Mouse (Mus musculus) liver, embryonic 16.5 days (tissue): ENCODE results near the gene Rnf186. TPM values are rescaled to one million over a fixed set of nuclear protein-coding genes. Genes with fewer than 3 reads are reported as not detected.

Source experiments
- ATAC-seq: fragments of 200-750 bp; cut with Nextera tagmentation; 2 replicates; pipeline ENCODE4 v1.8.0; 2017; ENCODE audit warnings: low read depth, mild to moderate bottlenecking, moderate number of reproducible peaks, moderate library complexity
- H3K27ac ChIP-seq: fragments of 300-500 bp; sonication (generic); 2 replicates; pipeline ENCODE4 v1.5.1; 2014; ENCODE audit warnings: mild to moderate bottlenecking, low read length
- H3K27me3 ChIP-seq: fragments of 300-500 bp; sonication (generic); 2 replicates; pipeline ENCODE4 v1.6.1; 2014; ENCODE audit warnings: low read depth, low read length, mixed read lengths; ENCODE audit not compliant: control insufficient read depth, insufficient read depth
- H3K36me3 ChIP-seq: fragments of 300-500 bp; sonication (generic); 2 replicates; pipeline ENCODE4 v1.6.1; 2014; ENCODE audit warnings: mild to moderate bottlenecking; ENCODE audit not compliant: control insufficient read depth, insufficient read depth
- H3K4me1 ChIP-seq: fragments of 300-500 bp; sonication (generic); 2 replicates; pipeline ENCODE4 v1.6.1; 2014; ENCODE audit warnings: low read depth, low read length, mixed read lengths; ENCODE audit not compliant: control insufficient read depth
- H3K4me2 ChIP-seq: fragments of 300-500 bp; sonication (generic); 2 replicates; pipeline ENCODE4 v1.6.1; 2014; ENCODE audit warnings: low read depth, low read length, mixed read lengths
- H3K4me3 ChIP-seq: fragments of 300-500 bp; sonication (generic); 2 replicates; pipeline ENCODE4 v1.5.1; 2014; ENCODE audit warnings: low read depth, mild to moderate bottlenecking, low read length
- H3K9ac ChIP-seq: fragments of 300-500 bp; sonication (generic); 2 replicates; pipeline ENCODE4 v1.6.1; 2014; ENCODE audit warnings: low read depth, low read length
- H3K9me3 ChIP-seq: fragments of 300-500 bp; sonication (generic); replicated peaks from 2 replicates; pipeline ENCODE4 v1.6.1; 2016; ENCODE audit warnings: low read length; ENCODE audit not compliant: control insufficient read depth
- WGBS: fragments of 180-500 bp; shearing (Covaris S2); extraction: QIAGEN DNeasy Blood & Tissue Kit; methylation state at CpG from one replicate; pipeline ENCODE4 v1.1.7; 2014; ENCODE audit not compliant: insufficient replicate concordance; 5-methylcytosine and 5-hydroxymethylcytosine counted together
- polyA plus RNA-seq: library from polyadenylated mRNA; unstranded; fragments of >200 nt; fragmentation: Nextera tagmentation; extraction: Ambion mirVana; gene quantifications from 2 replicates; pipeline ENCODE4 v1.2.1, GENCODE M21; 2015

Gene Rnf186
- 0.56 and 1.1 TPM in 2 replicates for polyA plus RNA-seq

DNA sequence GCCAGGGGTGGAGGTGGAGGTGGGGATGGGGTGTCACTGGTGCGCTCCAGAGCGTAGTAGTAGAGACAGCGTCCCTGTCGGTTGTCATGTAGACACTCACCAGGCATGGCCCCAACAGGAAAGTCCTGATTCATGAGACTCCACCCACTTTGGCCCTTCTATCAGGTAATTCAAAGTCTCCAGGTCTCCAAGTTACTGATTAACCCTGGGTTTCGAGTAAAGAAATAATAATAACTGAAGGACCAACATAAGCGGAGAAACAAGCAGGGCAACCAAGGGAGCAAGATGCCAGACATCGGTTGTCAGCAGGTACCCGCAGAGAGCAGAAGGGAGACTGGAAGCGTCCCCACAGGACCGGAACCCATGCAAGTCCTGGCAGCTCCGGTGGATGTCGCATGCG is at the start of gene Rnf186:
Gene Rnf186, plus strand, starts transcription at position 247 of the 400 bp plus-strand sequence.
- H3K9ac ChIP-seq, result no peak within 1 kb of the TSS
- H3K36me3 ChIP-seq, result no peaks in the 10 kb centered on the region
- no peaks in the 10 kb centered on the region for H3K27me3 ChIP-seq
- no peak within 1 kb of the TSS for H3K4me3 ChIP-seq
- 76% methylated on average over 13 of the region's 13 CpGs for WGBS
- peak; percentile 58 for ATAC-seq
- no peak within 1 kb of the TSS for H3K27ac ChIP-seq
- H3K4me1 ChIP-seq, result peaks cover 15% of the 10 kb centered on the region
- H3K9me3 ChIP-seq, result no peaks in the 10 kb centered on the region
- H3K4me2 ChIP-seq, result 0 out of 2 replicates have a peak within 1 kb of the TSS, but pooled peaks have one; percentile 16

DNA sequence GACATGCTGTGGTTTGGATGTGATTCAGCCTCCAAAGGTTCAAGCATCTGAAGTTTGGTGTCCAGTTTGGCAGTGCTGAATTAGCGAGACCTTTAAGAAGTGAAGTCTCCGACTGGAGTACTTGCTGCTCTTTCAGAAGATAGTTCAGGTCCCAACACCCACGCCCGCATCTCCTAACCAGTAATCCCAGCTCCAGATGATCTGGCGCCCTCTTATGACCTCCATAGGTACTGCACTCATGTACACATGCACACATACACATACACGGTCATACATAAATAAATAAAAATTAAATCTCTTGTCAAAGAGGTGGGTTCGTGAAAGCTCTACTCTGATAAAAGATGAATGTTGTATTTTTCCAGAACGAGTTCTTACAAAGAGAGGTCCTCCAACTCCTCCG is 49.6 kb upstream of the Rnf186 start:
- H3K4me2 ChIP-seq, result no peak overlapping the region
- WGBS, result 61% methylated on average over 9 of the region's 9 CpGs

DNA sequence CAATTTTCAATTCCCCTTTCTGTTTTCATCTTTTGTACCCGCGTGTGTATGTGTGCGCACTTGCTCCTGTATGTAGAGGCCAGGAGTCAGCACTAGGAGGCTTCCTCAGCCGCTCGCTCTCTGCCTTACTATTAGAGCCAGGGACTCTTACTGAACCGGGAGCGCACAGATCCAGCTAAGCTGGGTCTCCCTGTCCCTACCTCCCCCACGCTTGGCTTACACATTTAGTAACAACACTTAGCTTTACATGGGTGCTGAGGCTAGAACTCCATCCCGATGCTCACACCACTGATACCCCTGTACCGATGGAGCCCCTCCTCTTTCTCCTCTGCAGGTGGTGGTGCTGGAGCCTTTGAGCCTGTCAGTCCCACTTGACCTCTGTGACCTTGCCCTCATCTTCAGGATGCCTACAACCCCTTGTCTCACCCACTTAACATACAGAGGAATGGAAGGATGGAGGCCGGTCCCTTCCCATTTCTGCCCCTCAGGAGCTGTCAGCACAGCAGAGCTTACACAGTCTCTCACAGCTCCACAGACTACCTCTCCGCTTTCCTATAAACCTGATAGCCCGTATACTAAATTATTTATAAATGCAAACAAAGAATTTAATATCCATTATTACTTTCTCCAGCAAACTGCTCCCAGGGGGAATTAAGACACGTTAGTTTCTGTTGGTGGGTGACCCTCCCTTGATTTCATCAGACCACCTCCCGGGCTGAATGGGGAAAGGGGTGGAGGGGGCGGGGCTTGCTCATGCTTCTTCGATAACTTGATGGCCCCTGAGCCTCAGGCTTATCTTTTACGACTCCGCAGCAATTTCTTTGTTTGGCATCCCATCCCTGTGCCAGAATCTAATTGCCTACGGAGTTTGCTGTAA is 45.4 kb upstream of the Rnf186 start:
- no peak overlapping the region for H3K4me2 ChIP-seq
- H3K4me3 ChIP-seq, result no peak overlapping the region
- 39% methylated on average over 20 of the region's 20 CpGs for WGBS
- H3K36me3 ChIP-seq, result no peaks in the 10 kb centered on the region
- no peak overlapping the region for H3K27ac ChIP-seq
- no peak overlapping the region for H3K9ac ChIP-seq
- no peak for ATAC-seq
- no peaks in the 10 kb centered on the region; the same call in 1 of the 2 replicates for H3K4me1 ChIP-seq
- H3K27me3 ChIP-seq, result no peaks in the 10 kb centered on the region
- H3K9me3 ChIP-seq, result no peaks in the 10 kb centered on the region; the same call in 1 of the 2 replicates

More for the DNA sequence above, 49.6 kb upstream of the Rnf186 start:
- H3K27me3 ChIP-seq, result no peaks in the 10 kb centered on the region
- no peak overlapping the region for H3K27ac ChIP-seq
- ATAC-seq, result no peak
- no peaks in the 10 kb centered on the region for H3K36me3 ChIP-seq
- no peak overlapping the region for H3K4me3 ChIP-seq
- no peak overlapping the region for H3K9ac ChIP-seq
- H3K4me1 ChIP-seq, result peaks cover 6% of the 10 kb centered on the region
- H3K9me3 ChIP-seq, result no peaks in the 10 kb centered on the region; the same call in 1 of the 2 replicates

DNA sequence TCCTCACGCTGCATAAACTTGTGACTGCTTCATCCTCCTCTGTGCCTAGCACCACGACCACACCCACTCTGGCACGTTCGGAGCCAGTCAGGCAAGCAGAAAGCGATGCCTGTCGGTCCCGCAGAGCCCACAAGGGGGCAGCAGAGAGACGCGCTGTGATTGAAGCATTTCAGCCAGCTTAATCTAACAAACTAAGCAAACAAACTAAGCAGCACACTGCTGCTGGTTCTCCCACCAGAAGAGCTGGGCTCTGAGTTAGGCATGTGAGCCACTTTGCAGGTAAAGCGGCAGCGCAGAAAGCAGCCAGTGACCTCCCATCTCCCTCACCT is 44.8 kb upstream of the Rnf186 start:
- no peak overlapping the region for H3K4me3 ChIP-seq

DNA sequence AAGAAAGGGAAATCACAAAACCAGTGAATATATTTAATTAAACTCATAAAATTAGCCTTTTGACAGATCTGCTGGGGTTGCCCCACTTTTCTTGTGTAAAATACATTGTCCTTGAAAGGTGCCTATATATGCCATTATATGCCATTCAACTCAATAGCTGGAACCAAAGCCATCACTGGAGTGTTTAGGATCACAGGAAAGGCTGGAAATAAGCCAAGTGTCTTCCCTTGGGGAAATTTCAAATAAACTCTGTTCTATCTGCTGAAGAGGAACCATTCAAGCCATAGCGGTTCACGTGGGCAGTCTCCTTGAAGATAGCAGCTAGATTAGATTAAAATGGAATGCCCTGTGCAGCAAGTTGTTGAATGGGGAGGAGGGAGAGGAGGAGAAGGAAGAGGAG is 41.4 kb upstream of the Rnf186 start:
- Histone ChIP-seq H3K36me3 (no peaks in the 10 kb centered on the region), H3K9me3 (no peaks in the 10 kb centered on the region), H3K4me3 (no peak overlapping the region), H3K9ac (no peak overlapping the region), H3K27me3 (no peaks in the 10 kb centered on the region), H3K27ac (no peak overlapping the region), H3K4me2 (no peak overlapping the region), H3K4me1 (no peaks in the 10 kb centered on the region; the same call in 1 of the 2 replicates)
- WGBS, result 49% methylated on average over 2 of the region's 2 CpGs
- ATAC-seq, result no peak

More for the DNA sequence above, 44.8 kb upstream of the Rnf186 start:
- Histone ChIP-seq H3K4me2 (no peak overlapping the region), H3K27me3 (no peaks in the 10 kb centered on the region), H3K4me1 (no peaks in the 10 kb centered on the region; the same call in 1 of the 2 replicates), H3K9ac (no peak overlapping the region), H3K27ac (no peak overlapping the region), H3K9me3 (no peaks in the 10 kb centered on the region; the same call in 1 of the 2 replicates), H3K36me3 (no peaks in the 10 kb centered on the region)
- 3% methylated on average over 11 of the region's 11 CpGs for WGBS
- ATAC-seq, result peak; percentile 51; the same call in 1 of the 2 replicates

DNA sequence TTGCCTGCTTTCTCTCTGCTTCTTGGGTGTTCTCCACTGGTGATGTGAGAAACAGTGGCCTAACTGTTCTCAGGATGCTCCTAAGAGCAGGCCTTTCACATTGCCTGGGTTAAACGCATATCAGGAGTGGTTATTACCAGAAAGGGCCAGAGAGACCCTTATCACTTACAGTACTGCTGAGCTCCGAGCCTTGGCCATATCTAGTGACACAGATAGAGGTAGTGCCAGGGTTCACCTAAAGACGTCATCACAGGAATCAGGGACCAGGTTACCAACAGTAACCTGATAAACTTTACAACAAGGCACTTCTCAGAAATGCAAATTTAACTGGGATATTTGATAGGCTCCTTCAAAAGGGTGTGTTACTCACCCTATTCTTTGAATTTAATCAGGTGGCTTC is 33.0 kb upstream of the Rnf186 start:
- no peak overlapping the region for H3K4me3 ChIP-seq
- H3K27me3 ChIP-seq, result no peaks in the 10 kb centered on the region
- no peaks in the 10 kb centered on the region; the same call in 1 of the 2 replicates for H3K9me3 ChIP-seq
- H3K4me1 ChIP-seq, result no peaks in the 10 kb centered on the region
- H3K4me2 ChIP-seq, result no peak overlapping the region
- ATAC-seq, result no peak
- no peaks in the 10 kb centered on the region for H3K36me3 ChIP-seq
- no peak overlapping the region for H3K9ac ChIP-seq
- no peak overlapping the region for H3K27ac ChIP-seq
- 29% methylated on average over 3 of the region's 3 CpGs for WGBS

DNA sequence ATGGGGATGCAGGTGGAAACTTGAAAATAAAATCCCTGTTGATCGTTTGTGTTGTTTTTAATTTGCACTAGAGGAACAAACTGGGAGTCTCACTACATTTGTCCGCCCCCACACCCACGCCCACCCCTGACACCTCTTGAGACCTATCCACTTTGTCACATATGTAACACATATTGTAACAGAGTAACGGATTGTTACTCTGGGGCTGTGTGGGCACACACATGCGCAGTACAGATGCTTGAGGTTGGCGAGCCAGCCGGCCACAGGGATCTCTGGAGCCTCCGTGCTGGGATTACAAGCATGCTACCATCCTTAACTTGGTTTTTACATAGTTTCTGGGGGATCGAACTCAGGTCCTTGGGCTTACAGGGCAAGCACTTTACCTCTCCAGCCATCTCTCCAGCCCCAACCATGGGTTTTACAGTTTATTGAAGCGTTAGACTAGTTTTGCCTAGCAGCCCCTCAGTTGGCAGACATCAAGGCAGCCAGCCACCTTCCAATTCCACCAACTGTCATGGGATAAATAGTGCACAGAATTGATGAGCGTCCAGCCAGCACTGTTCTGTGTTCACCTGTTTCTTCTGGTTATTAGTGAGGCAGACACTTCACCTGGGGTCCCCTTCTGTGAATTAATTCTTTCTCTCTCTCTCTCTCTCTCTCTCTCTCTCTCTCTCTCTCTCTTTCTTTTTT is 32.3 kb upstream of the Rnf186 start:
- no peak overlapping the region for H3K4me3 ChIP-seq
- no peak for ATAC-seq
- no peaks in the 10 kb centered on the region; the same call in 1 of the 2 replicates for H3K9me3 ChIP-seq
- H3K27ac ChIP-seq, result no peak overlapping the region
- no peak overlapping the region for H3K4me2 ChIP-seq
- no peaks in the 10 kb centered on the region for H3K36me3 ChIP-seq
- H3K9ac ChIP-seq, result no peak overlapping the region
- 66% methylated on average over 11 of the region's 11 CpGs for WGBS
- no peaks in the 10 kb centered on the region for H3K27me3 ChIP-seq
- no peaks in the 10 kb centered on the region for H3K4me1 ChIP-seq

DNA sequence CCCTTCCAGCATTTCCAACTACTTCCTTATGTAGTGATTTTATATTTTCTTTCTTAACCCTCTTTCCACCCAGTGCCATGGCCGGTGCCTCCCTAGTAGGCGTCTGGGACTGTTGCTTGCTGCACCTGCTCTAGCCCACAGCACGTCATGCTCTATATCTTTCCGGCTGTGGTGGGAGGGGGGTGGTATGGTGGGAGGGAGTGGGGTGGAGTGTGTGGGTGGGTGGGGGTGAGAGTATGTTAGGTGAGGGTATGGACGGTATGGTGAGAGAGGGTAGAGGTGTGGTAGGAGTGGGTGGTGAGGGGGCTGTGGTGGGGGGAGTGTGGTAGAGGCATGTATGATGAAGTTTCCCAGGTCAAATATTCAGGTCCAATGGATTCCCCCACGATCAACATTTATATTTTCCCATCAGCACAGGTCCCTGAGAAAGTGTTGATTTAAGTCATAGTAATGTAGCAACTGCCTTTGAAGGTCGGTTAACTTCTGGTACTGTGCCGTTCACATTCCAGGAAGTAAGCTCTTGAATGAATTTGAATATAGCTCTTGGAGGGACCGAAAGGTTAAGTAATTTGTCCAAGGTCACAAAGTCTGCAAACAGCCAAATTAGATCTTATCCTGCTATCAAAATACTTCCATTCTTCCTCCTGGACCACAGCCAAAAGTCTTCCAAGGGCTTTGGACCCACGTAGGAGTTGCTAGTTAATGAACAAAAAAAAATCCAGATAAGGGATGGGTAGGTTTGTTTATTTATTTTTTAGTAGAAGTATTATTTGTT is 28.2 kb upstream of the Rnf186 start:
- Histone ChIP-seq H3K9ac (no peak overlapping the region), H3K36me3 (no peaks in the 10 kb centered on the region), H3K4me3 (no peak overlapping the region), H3K27me3 (no peaks in the 10 kb centered on the region), H3K9me3 (no peaks in the 10 kb centered on the region; the same call in 1 of the 2 replicates), H3K4me2 (no peak overlapping the region), H3K4me1 (no peaks in the 10 kb centered on the region), H3K27ac (no peak overlapping the region)
- 41% methylated on average over 10 of the region's 10 CpGs for WGBS
- ATAC-seq, result no peak
